Mouse (Mus musculus) liver, postnatal 0 days (tissue): Measurements from ENCODE around the gene Olfr141. TPM values are rescaled to one million over a fixed set of nuclear protein-coding genes. Genes with fewer than 3 reads are reported as not detected.

Experiments used
- ATAC-seq: fragments of 200-750 bp; cut with Nextera tagmentation; 2 replicates; pipeline ENCODE4 v1.8.0; 2017; ENCODE audit warnings: mild to moderate bottlenecking, moderate library complexity
- DNase-seq: peaks from one replicate; pipeline ENCODE4 v3.0.0-alpha.2; 2016
- H3K27ac ChIP-seq: fragments of 300-500 bp; sonication (generic); 2 replicates; pipeline ENCODE4 v1.5.1; 2014; ENCODE audit warnings: antibody characterized with exemption, moderate library complexity, mild to moderate bottlenecking, low read depth
- H3K27me3 ChIP-seq: fragments of 300-500 bp; sonication (generic); 2 replicates; pipeline ENCODE4 v1.6.1; 2014; ENCODE audit warnings: low read length, control low read depth, mixed read lengths; ENCODE audit not compliant: insufficient read depth
- H3K36me3 ChIP-seq: fragments of 300-500 bp; sonication (generic); replicated peaks from 2 replicates; pipeline ENCODE4 v1.6.1; 2014; ENCODE audit warnings: mild to moderate bottlenecking, control low read depth, low read length, moderate library complexity, mixed read lengths; ENCODE audit not compliant: insufficient read depth
- H3K4me1 ChIP-seq: fragments of 300-500 bp; sonication (generic); 2 replicates; pipeline ENCODE4 v1.6.1; 2014; ENCODE audit warnings: antibody characterized with exemption, mild to moderate bottlenecking, control low read depth; ENCODE audit not compliant: insufficient read depth
- H3K4me2 ChIP-seq: fragments of 300-500 bp; sonication (generic); 2 replicates; pipeline ENCODE4 v1.6.1; 2014; ENCODE audit warnings: low read depth, mild to moderate bottlenecking, low read length, moderate library complexity, mixed read lengths
- H3K4me3 ChIP-seq: fragments of 300-500 bp; sonication (generic); 2 replicates; pipeline ENCODE4 v1.5.1; 2014; ENCODE audit warnings: low read depth, low read length
- H3K9ac ChIP-seq: fragments of 300-500 bp; sonication (generic); replicated peaks from 2 replicates; pipeline ENCODE4 v1.6.1; 2014; ENCODE audit warnings: mild to moderate bottlenecking, moderate library complexity
- H3K9me3 ChIP-seq: fragments of 300-500 bp; sonication (generic); 2 replicates; pipeline ENCODE4 v1.6.1; 2016; ENCODE audit warnings: mild to moderate bottlenecking, control low read depth, low read length, mixed read lengths
- CTCF ChIP-seq: sonication (generic); IDR thresholded peaks from 2 replicates; pipeline ENCODE4 v1.5.1; 2016; ENCODE audit warnings: antibody characterized with exemption, low read depth
- EP300 ChIP-seq: IDR thresholded peaks from 2 replicates; pipeline ENCODE4 v1.6.1; 2016; ENCODE audit warnings: antibody characterized with exemption, low read depth, mild to moderate bottlenecking
- WGBS: fragments of 180-500 bp; shearing (Covaris S2); extraction: QIAGEN DNeasy Blood & Tissue Kit; methylation state at CpG from one replicate; pipeline ENCODE4 v1.1.7; 2014; ENCODE audit not compliant: insufficient replicate concordance; 5-methylcytosine and 5-hydroxymethylcytosine counted together
- polyA plus RNA-seq: library from polyadenylated mRNA; unstranded; fragments of >200 nt; fragmentation: Nextera tagmentation; extraction: Ambion mirVana; gene quantifications from 2 replicates; pipeline ENCODE4 v1.2.1, GENCODE M21; 2015

Gene Olfr141
- not detected in 2 replicates for polyA plus RNA-seq

DNA sequence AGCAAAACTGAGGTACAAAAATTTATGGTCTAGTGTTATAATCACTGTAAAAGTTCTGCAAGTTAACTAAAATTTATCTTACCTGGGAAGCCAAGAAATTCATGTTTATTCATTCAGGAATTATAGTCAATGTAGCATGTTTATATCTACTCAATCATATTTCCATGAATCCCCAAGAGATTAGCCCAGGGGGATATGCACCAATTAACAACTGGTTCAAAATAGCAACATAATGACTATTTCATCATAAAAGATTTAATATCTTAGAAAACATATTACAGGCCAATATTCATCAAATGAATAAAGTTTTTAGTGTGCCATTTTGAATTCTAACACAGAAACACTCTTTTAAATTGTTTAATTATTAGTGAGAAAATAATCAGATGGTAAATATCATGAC is at the start of gene Olfr141:
TSS of gene Olfr141 (minus strand) at position 101 of the 400 bp plus-strand sequence.
- H3K9ac ChIP-seq, result no peak within 1 kb of the TSS
- H3K36me3 ChIP-seq, result no peaks in the 10 kb centered on the region
- no peak for ATAC-seq
- H3K27me3 ChIP-seq, result no peaks in the 10 kb centered on the region
- no peak within 1 kb of the TSS for H3K27ac ChIP-seq
- H3K4me2 ChIP-seq, result no peak within 1 kb of the TSS
- DNase-seq, result no peak
- TF ChIP-seq EP300 (no peak), CTCF (no peak)
- H3K4me3 ChIP-seq, result no peak within 1 kb of the TSS
- no peaks in the 10 kb centered on the region for H3K4me1 ChIP-seq
- no peaks in the 10 kb centered on the region for H3K9me3 ChIP-seq

DNA sequence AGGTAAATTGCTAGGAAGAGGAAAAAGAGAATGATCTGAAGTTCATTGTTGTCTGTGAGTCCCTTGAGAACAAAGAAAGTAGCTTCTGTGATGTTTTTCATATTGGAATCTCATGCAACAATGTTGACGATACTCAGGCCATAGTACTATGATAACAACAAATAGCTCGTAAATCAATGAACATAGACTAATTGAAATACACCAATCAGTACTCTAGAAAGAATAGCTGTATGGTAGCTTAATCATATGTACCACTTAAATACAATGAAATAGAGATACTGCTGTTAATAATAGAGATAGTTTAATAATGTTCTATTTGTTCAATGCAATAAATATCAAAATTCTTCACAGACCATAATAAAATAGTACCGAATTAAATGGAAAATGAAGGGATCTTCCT is 41.8 kb upstream of the Olfr141 start, which contains the start of gene Olfr1095:
TSS of gene Olfr1095 (minus strand) at position 101 of the 400 bp plus-strand sequence.
- Histone ChIP-seq H3K27me3 (no peaks in the 10 kb centered on the region), H3K36me3 (no peaks in the 10 kb centered on the region), H3K4me1 (no peaks in the 10 kb centered on the region), H3K9ac (no peak within 1 kb of the TSS), H3K27ac (no peak within 1 kb of the TSS), H3K4me2 (no peak within 1 kb of the TSS), H3K4me3 (no peak within 1 kb of the TSS), H3K9me3 (no peaks in the 10 kb centered on the region)
- no peak for TF ChIP-seq EP300
- no peak for TF ChIP-seq CTCF
- WGBS, result 72% methylated on average over 3 of the region's 3 CpGs
- no peak for DNase-seq
- no peak for ATAC-seq

GRCm38 (mm10) chr2:86824363-86824762 is 14.5 kb upstream of the Olfr141 start, which contains the start of gene Olfr1094:
Gene Olfr1094, plus strand, starts transcription at chr2:86824663.
- no peak within 1 kb of the TSS for H3K4me3 ChIP-seq
- no peak within 1 kb of the TSS for H3K27ac ChIP-seq
- H3K4me1 ChIP-seq, result no peaks in the 10 kb centered on the region
- DNase-seq (no peak), ATAC-seq (no peak)
- H3K9ac ChIP-seq, result no peak within 1 kb of the TSS
- TF ChIP-seq EP300 (no peak), CTCF (no peak)
- no peaks in the 10 kb centered on the region for H3K9me3 ChIP-seq
- no peaks in the 10 kb centered on the region for H3K27me3 ChIP-seq
- no peaks in the 10 kb centered on the region for H3K36me3 ChIP-seq
- no peak within 1 kb of the TSS for H3K4me2 ChIP-seq

- Histone ChIP-seq H3K27me3 (no peaks in the 10 kb centered on the region), H3K36me3 (no peaks in the 10 kb centered on the region), H3K4me3 (no peak within 1 kb of the TSS), H3K4me2 (no peak within 1 kb of the TSS), H3K4me1 (no peaks in the 10 kb centered on the region), H3K9me3 (no peaks in the 10 kb centered on the region), H3K27ac (no peak within 1 kb of the TSS), H3K9ac (no peak within 1 kb of the TSS)
- ATAC-seq, result no peak
- DNase-seq, result no peak
- WGBS, result 69% methylated on average over 2 of the region's 2 CpGs
- TF ChIP-seq EP300 (no peak), CTCF (no peak)
Measured at GRCm38 (mm10) chr2:86782179-86782578, 27.6 kb downstream of the Olfr141 start, which contains the start of gene Olfr1093. Gene Olfr1093, plus strand, starts transcription at chr2:86782479.

- no peaks in the 10 kb centered on the region for H3K27me3 ChIP-seq
- WGBS, result 94% methylated on average over 6 of the region's 6 CpGs
- DNase-seq (no peak), ATAC-seq (no peak)
- no peaks in the 10 kb centered on the region for H3K4me1 ChIP-seq
- no peaks in the 10 kb centered on the region for H3K36me3 ChIP-seq
- TF ChIP-seq EP300, result no peak
- TF ChIP-seq CTCF, result no peak
- no peak overlapping the region for H3K9ac ChIP-seq
- H3K4me3 ChIP-seq, result no peak overlapping the region
- H3K4me2 ChIP-seq, result no peak overlapping the region
- no peak overlapping the region for H3K27ac ChIP-seq
- H3K9me3 ChIP-seq, result no peaks in the 10 kb centered on the region
Measured at GRCm38 (mm10) chr2:86761050-86761449, 48.8 kb downstream of the Olfr141 start.

DNA sequence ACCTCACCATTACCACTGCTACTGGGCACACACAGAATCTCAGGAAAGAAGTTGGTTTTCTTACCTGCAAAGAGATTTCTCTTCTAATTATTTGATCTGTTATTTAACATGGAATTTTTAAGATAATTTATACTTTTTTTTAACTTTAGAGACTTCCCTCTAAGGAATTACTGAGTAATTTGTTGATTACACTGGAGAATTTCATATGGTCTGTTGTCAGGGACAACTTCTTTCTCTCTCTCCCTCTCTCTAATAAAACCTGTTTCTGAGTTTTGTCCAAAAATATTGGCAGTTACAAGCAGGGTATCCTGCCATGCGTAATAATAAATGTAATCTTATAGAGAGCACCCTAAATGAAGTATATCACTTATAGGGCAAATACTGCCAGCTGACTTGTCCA is 50.9 kb downstream of the Olfr141 start, which contains the start of gene Olfr1090:
TSS of gene Olfr1090 (minus strand) at position 101 of the 400 bp plus-strand sequence.
- no peaks in the 10 kb centered on the region for H3K4me1 ChIP-seq
- DNase-seq (no peak), ATAC-seq (no peak)
- no peak within 1 kb of the TSS for H3K27ac ChIP-seq
- H3K4me3 ChIP-seq, result no peak within 1 kb of the TSS
- no peaks in the 10 kb centered on the region for H3K27me3 ChIP-seq
- WGBS, result 75% methylated on average over 1 of the region's 1 CpGs
- no peaks in the 10 kb centered on the region for H3K36me3 ChIP-seq
- H3K4me2 ChIP-seq, result no peak within 1 kb of the TSS
- no peak for TF ChIP-seq EP300
- TF ChIP-seq CTCF, result no peak
- no peaks in the 10 kb centered on the region for H3K9me3 ChIP-seq
- no peak within 1 kb of the TSS for H3K9ac ChIP-seq

Other genes starting within 250 kb of the Olfr141 start
- gene Olfr1082, start 211.1 kb downstream of the Olfr141 start, polyA plus RNA-seq, result not detected in 2 replicates
- not detected in 2 replicates for gene Olfr1084, start 170.3 kb downstream of the Olfr141 start, polyA plus RNA-seq
- gene Olfr1085, start 148.0 kb downstream of the Olfr141 start, polyA plus RNA-seq, result not detected in 2 replicates
- not detected in 2 replicates for gene Olfr1086, start 129.9 kb downstream of the Olfr141 start, polyA plus RNA-seq
- not detected in 2 replicates for gene Olfr1087, start 111.6 kb downstream of the Olfr141 start, polyA plus RNA-seq
- gene Olfr1089, start 76.3 kb downstream of the Olfr141 start, polyA plus RNA-seq, result not detected in 2 replicates
- not detected in 2 replicates for gene Olfr1090, start 51.0 kb downstream of the Olfr141 start, polyA plus RNA-seq
- gene Olfr1093, start 27.5 kb downstream of the Olfr141 start, polyA plus RNA-seq, result not detected in 2 replicates
- not detected in 2 replicates for gene Olfr1094, start 14.6 kb upstream of the Olfr141 start, polyA plus RNA-seq
- gene Olfr1095, start 41.7 kb upstream of the Olfr141 start, polyA plus RNA-seq, result not detected in 2 replicates
- not detected in 2 replicates for gene Gm13723, start 64.8 kb upstream of the Olfr141 start, polyA plus RNA-seq
- not detected in 2 replicates for gene Olfr1097, start 82.2 kb upstream of the Olfr141 start, polyA plus RNA-seq
- gene Olfr1098, start 114.5 kb upstream of the Olfr141 start, polyA plus RNA-seq, result not detected in 2 replicates
- not detected in 2 replicates for gene Olfr1099, start 150.7 kb upstream of the Olfr141 start, polyA plus RNA-seq
- not detected in 2 replicates for gene Olfr1100, start 169.9 kb upstream of the Olfr141 start, polyA plus RNA-seq
- gene Olfr1101, start 181.2 kb upstream of the Olfr141 start, polyA plus RNA-seq, result not detected in 2 replicates
- not detected in 2 replicates for gene Olfr1102, start 188.4 kb upstream of the Olfr141 start, polyA plus RNA-seq
- gene Olfr1104, start 217.1 kb upstream of the Olfr141 start, polyA plus RNA-seq, result not detected in 2 replicates
- gene Olfr1105, start 226.5 kb upstream of the Olfr141 start, polyA plus RNA-seq, result not detected in 2 replicates
- not detected in 2 replicates for gene Olfr1106, start 242.3 kb upstream of the Olfr141 start, polyA plus RNA-seq